Mouse (Mus musculus) C2C12 (cell line): ENCODE data around the gene Kirrel3. TPM values are rescaled to one million over a fixed set of nuclear protein-coding genes. Genes with fewer than 3 reads are reported as not detected.

Experiments
- H3K27me3 ChIP-seq: one replicate; pipeline ENCODE4 v1.6.1; 2011; ENCODE audit not compliant: control insufficient read depth, insufficient read depth, insufficient read length
- H3K36me3 ChIP-seq: one replicate; pipeline ENCODE4 v1.6.1; 2011; ENCODE audit not compliant: control insufficient read depth, insufficient read depth
- H3K4me3 ChIP-seq: one replicate; pipeline ENCODE4 v1.5.1; 2011; ENCODE audit warnings: mild to moderate bottlenecking, control low read depth; ENCODE audit not compliant: poor library complexity, insufficient read depth, severe bottlenecking
- H3K79me2 ChIP-seq: one replicate; pipeline ENCODE4 v1.6.1; 2011; ENCODE audit not compliant: control insufficient read depth, insufficient read depth
- H3K79me3 ChIP-seq: one replicate; pipeline ENCODE4 v1.6.1; 2011; ENCODE audit warnings: low read depth, control low read depth
- H3ac ChIP-seq: one replicate; pipeline ENCODE3; 2011; ENCODE audit warnings: low read depth; ENCODE audit not compliant: control insufficient read depth, insufficient read length
- CEBPB ChIP-seq: IDR thresholded peaks from one replicate; pipeline ENCODE4 v1.6.1; 2011; ENCODE audit warnings: low read depth, mild to moderate bottlenecking, control low read depth, moderate library complexity
- CTCF ChIP-seq: IDR thresholded peaks from one replicate; pipeline ENCODE4 v1.5.1; 2011; ENCODE audit not compliant: control insufficient read depth, insufficient read depth, insufficient read length
- FOSL1 ChIP-seq: IDR thresholded peaks from one replicate; pipeline ENCODE4 v1.8.0; 2011; ENCODE audit warnings: mild to moderate bottlenecking, low read length; ENCODE audit not compliant: poor library complexity, insufficient read depth, severe bottlenecking
- MAX ChIP-seq: IDR thresholded peaks from one replicate; pipeline ENCODE4 v1.6.1; 2011; ENCODE audit warnings: mild to moderate bottlenecking, control low read depth
- MYOD1 ChIP-seq: IDR thresholded peaks from one replicate; pipeline ENCODE4 v1.6.1; 2011; ENCODE audit warnings: low read depth; ENCODE audit not compliant: control insufficient read depth, insufficient read length
- MYOG ChIP-seq: IDR thresholded peaks from one replicate; pipeline ENCODE4 v1.6.1; 2011; ENCODE audit not compliant: control insufficient read depth, insufficient read length; ENCODE audit errors: extremely low read depth
- USF1 ChIP-seq: IDR thresholded peaks from one replicate; pipeline ENCODE4 v1.6.1; 2011; ENCODE audit warnings: low read depth, mild to moderate bottlenecking, control low read depth, moderate library complexity
- polyA plus RNA-seq: library from polyadenylated mRNA; unstranded; fragments of >200 nt; fragmentation: generic; extraction: Trizol; gene quantifications from one replicate; pipeline ENCODE4 v1.2.1, GENCODE M21; 2012; ENCODE audit warnings: missing spikeins

Kirrel3 gene
- polyA plus RNA-seq, 1 experiment: 5.2 TPM

GRCm38 (mm10) chr9:34605486-34605885 is 119.8 kb downstream of the Kirrel3 start:
- Histone ChIP-seq H3K36me3 (no peaks in the 10 kb centered on the region), H3K4me3 (no peak overlapping the region), H3ac (no peak overlapping the region), H3K27me3 (no peaks in the 10 kb centered on the region), H3K79me2 (no peaks in the 10 kb centered on the region), H3K79me3 (no peaks in the 10 kb centered on the region)
- TF ChIP-seq USF1: no peak
- TF ChIP-seq FOSL1: no peak

GRCm38 (mm10) chr9:34607976-34608375 is 122.3 kb downstream of the Kirrel3 start:
- H3K79me2 ChIP-seq: no peaks in the 10 kb centered on the region
- no peak overlapping the region for H3K4me3 ChIP-seq
- H3K79me3 ChIP-seq: no peaks in the 10 kb centered on the region
- TF ChIP-seq MYOD1 (no peak), MAX (no peak), USF1 (no peak), CTCF (no peak), FOSL1 (no peak)
- H3K36me3 ChIP-seq: no peaks in the 10 kb centered on the region
- H3ac ChIP-seq: no peak overlapping the region
- no peaks in the 10 kb centered on the region for H3K27me3 ChIP-seq

GRCm38 (mm10) chr9:34612886-34613769 is 127.4 kb downstream of the Kirrel3 start:
- no peak for TF ChIP-seq MAX
- TF ChIP-seq MYOD1: no peak
- TF ChIP-seq CTCF: no peak
- no peak for TF ChIP-seq MYOG
- no peak for TF ChIP-seq FOSL1
- TF ChIP-seq CEBPB: no peak
- TF ChIP-seq USF1: no peak

DNA sequence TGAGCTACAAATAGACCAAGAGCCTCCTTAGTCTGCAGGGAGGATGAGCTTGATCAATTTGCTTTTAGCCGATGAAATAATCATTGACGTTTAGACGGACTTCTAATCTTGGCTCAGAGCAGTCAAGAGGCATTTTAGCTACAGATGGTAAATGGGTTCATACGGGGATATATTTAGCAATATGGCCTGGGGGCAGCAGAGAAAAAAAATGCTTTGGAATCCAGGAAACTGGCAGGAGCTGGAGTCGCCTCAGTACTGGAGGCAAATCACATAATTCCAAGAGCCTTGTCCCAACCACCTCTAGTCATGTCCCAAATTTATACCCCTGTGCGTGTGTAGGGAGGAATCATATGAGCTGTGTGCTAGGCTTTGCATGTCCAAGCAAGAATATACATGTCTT is 132.4 kb downstream of the Kirrel3 start:
- no peaks in the 10 kb centered on the region for H3K79me2 ChIP-seq
- TF ChIP-seq CEBPB (no peak), MYOG (no peak), CTCF (no peak), FOSL1 (no peak), MAX (no peak), MYOD1 (no peak), USF1 (no peak)

More at GRCm38 (mm10) chr9:34612886-34613769, 127.4 kb downstream of the Kirrel3 start:
- H3K27me3 ChIP-seq: no peaks in the 10 kb centered on the region
- H3K79me2 ChIP-seq: no peaks in the 10 kb centered on the region
- no peaks in the 10 kb centered on the region for H3K36me3 ChIP-seq
- no peak overlapping the region for H3ac ChIP-seq
- H3K4me3 ChIP-seq: no peak overlapping the region
- H3K79me3 ChIP-seq: no peaks in the 10 kb centered on the region

DNA sequence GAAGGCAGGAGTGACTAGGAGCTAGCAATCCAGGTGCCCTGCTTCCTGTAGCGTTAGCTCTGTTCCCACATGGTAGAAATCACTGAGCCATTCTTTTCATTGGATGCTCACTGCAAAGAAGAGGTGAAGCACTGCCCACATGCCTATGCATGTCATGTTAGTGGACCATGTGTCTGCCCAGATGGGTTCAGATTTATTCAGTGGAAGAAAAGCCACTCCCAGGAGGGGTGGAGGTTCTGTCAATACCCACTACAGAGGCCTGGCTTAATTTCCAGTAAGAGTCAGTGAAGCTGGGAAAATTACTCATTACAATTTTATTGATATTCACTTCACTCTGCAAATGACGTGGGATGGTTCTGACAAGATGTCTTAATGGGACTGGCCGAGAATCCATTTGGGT is 134.2 kb downstream of the Kirrel3 start:
- H3K4me3 ChIP-seq: no peak overlapping the region
- H3K79me3 ChIP-seq: no peaks in the 10 kb centered on the region
- H3ac ChIP-seq: no peak overlapping the region
- no peaks in the 10 kb centered on the region for H3K79me2 ChIP-seq
- no peak for TF ChIP-seq MYOD1
- no peak for TF ChIP-seq MYOG
- no peak for TF ChIP-seq MAX
- no peak for TF ChIP-seq USF1
- TF ChIP-seq CTCF: no peak
- no peak for TF ChIP-seq CEBPB
- TF ChIP-seq FOSL1: no peak
- H3K27me3 ChIP-seq: no peaks in the 10 kb centered on the region
- H3K36me3 ChIP-seq: no peaks in the 10 kb centered on the region

More for the DNA sequence above, 132.4 kb downstream of the Kirrel3 start:
- H3K79me3 ChIP-seq: no peaks in the 10 kb centered on the region
- no peak overlapping the region for H3ac ChIP-seq
- H3K27me3 ChIP-seq: no peaks in the 10 kb centered on the region
- H3K4me3 ChIP-seq: no peak overlapping the region
- H3K36me3 ChIP-seq: no peaks in the 10 kb centered on the region

DNA sequence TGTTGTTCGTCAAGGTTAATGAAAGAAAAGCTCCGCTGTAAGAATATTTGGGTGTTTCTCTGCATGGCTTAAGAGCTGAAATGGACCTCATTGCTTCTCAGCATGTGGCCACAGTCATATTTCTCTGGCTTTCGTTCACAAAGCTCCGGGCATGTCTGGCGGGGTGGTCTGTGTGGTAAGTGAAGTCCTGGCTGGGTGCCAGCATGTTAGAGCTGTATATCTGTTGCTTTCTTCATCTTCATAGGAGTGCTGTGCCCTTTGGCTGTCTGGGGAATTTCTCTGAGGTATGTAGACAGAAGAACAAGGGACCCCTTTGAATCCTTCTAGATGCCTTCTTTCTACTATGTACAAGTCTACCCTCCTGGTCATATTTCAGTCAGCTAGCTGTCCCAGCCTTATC is 137.8 kb downstream of the Kirrel3 start:
- H3K79me3 ChIP-seq: no peaks in the 10 kb centered on the region
- TF ChIP-seq CTCF: no peak
- no peak for TF ChIP-seq FOSL1
- TF ChIP-seq MYOD1: no peak
- TF ChIP-seq CEBPB: no peak
- no peak for TF ChIP-seq MYOG
- TF ChIP-seq USF1: no peak
- TF ChIP-seq MAX: no peak
- H3K4me3 ChIP-seq: no peak overlapping the region
- H3K27me3 ChIP-seq: no peaks in the 10 kb centered on the region
- H3ac ChIP-seq: no peak overlapping the region
- H3K79me2 ChIP-seq: no peaks in the 10 kb centered on the region
- no peaks in the 10 kb centered on the region for H3K36me3 ChIP-seq
